ENCODE assay signal across 17 mouse cellular contexts in genomic region chr5:74007492-74008070, GRCm38 (mm10).
A peak's percentile ranks its signal among the peaks of the same experiment; 100 is the strongest.
DNase-seq lines count a peak whose midpoint lies in the region; ATAC-seq and TF ChIP-seq lines count a peak whose summit lies in the region.
"Had no signal": no experiment of that assay in that cellular context is flagged by ENCODE, and none has a peak within 500 bp of the region (broad histone marks: within the 10 kb centered on the region; RNA-seq: fewer than 3 reads in every experiment).

No protein-coding gene starts in this region.

- peak overlapping the region; percentile 21; the same call in 1 of the 2 replicates for H3K27ac ChIP-seq in left cerebral cortex, adult 2 months
- H3K27ac ChIP-seq in brown adipose tissue, adult 24 weeks (replicated peaks; ENCODE audit: low read depth, low read length): peak overlapping the region; percentile 45; the same call in 1 of the 2 replicates
- no peak overlapping the region for H3K27ac ChIP-seq in intestine, embryonic 15.5 days
- H3K27ac ChIP-seq: embryonic facial prominence, embryonic 10.5 days; gastrocnemius, adult 2 months; hindbrain, postnatal 0 days; liver, embryonic 15.5 days had no signal

- no peak overlapping the region for H3K4me3 ChIP-seq in left cerebral cortex, adult 2 months
- H3K4me3 ChIP-seq in brown adipose tissue, adult 24 weeks (ENCODE audit: insufficient read depth, low read depth, low read length): no peak overlapping the region
- no peak overlapping the region for H3K4me3 ChIP-seq in intestine, embryonic 15.5 days (replicated peaks)
- H3K4me3 ChIP-seq: embryonic facial prominence, embryonic 10.5 days; gastrocnemius, adult 2 months; liver, embryonic 15.5 days had no signal

- no peaks in the 10 kb centered on the region for H3K4me1 ChIP-seq in brown adipose tissue, adult 24 weeks (ENCODE audit: control insufficient read depth, insufficient read depth, insufficient read length, low read length)
- H3K4me1 ChIP-seq in intestine, embryonic 15.5 days (replicated peaks): no peaks in the 10 kb centered on the region
- H3K4me1 ChIP-seq: liver, embryonic 15.5 days had no signal

- TF ChIP-seq CTCF in left cerebral cortex, adult 2 months (IDR thresholded peaks at IDR 0.05): no peak

- H3K36me3 ChIP-seq in intestine, embryonic 15.5 days: peaks cover 3% of the 10 kb centered on the region; the same call in 1 of the 2 replicates

- peak; percentile 25 to 76 for DNase-seq in adrenal gland, adult (ENCODE audit: inconsistent age in 2 of 2, low spot score in 1 of 2)
- no peak for DNase-seq in adrenal gland, postnatal 25 days
- DNase-seq in left cerebral cortex, adult 2 months (ENCODE audit: extremely low spot score in 1 of 2, low spot score in 2 of 2): no peak
- DNase-seq in left cerebral cortex, postnatal 36 days (ENCODE audit: low spot score in 2 of 2): no peak
- DNase-seq in heart, postnatal 10 days: peak; percentile 18 to 26
- DNase-seq in thymus, postnatal 4 days: no peak
- DNase-seq: cerebellum, postnatal 14 days; gastrocnemius, adult 2 months; left cerebral cortex, postnatal 4 days; spleen, adult 18-20 months; thymus, adult 18-20 months had no signal

- H3K9ac ChIP-seq in intestine, embryonic 15.5 days: no peak overlapping the region
- H3K9ac ChIP-seq: liver, embryonic 15.5 days had no signal

- H3K4me2 ChIP-seq in intestine, embryonic 15.5 days (replicated peaks): no peak overlapping the region
- H3K4me2 ChIP-seq: liver, embryonic 15.5 days; midbrain, embryonic 11.5 days had no signal

- 58% methylated on average over 3 of the region's 3 CpGs for WGBS in intestine, embryonic 15.5 days

- intact Hi-C loops in left cerebral cortex, adult 2 months (cut with DNase I): no loop called here
- intact Hi-C loops in left cerebral cortex, postnatal 36 days (cut with DNase I): no loop called here
- intact Hi-C loops in heart, postnatal 10 days (cut with DNase I): no loop called here

- ATAC-seq in intestine, embryonic 15.5 days: no peak
- ATAC-seq: hindbrain, postnatal 0 days had no signal

- H3K9me3 ChIP-seq in intestine, embryonic 15.5 days: no peaks in the 10 kb centered on the region
- H3K9me3 ChIP-seq: embryonic facial prominence, embryonic 10.5 days; liver, embryonic 15.5 days had no signal

- H3K27me3 ChIP-seq in intestine, embryonic 15.5 days (replicated peaks): no peaks in the 10 kb centered on the region
- H3K27me3 ChIP-seq: liver, embryonic 15.5 days had no signal

Comparison
In these comparisons a context has a peak if more than half of its experiments do, and no peak if none do; other contexts are left out.
1. DNase-seq: peak in adrenal gland, adult (2 of 2) and heart, postnatal 10 days (2 of 2); none in adrenal gland, postnatal 25 days (single experiment), left cerebral cortex, adult 2 months (0 of 2), left cerebral cortex, postnatal 36 days (0 of 2) and thymus, postnatal 4 days (single experiment).